Comparison of ENCODE assay signal across 12 mouse cellular contexts in genomic region chr11:107113881-107114557, GRCm38 (mm10). TPM values are rescaled to one million over a fixed set of nuclear protein-coding genes. Genes with fewer than 3 reads are reported as not detected.
DNase-seq lines count a peak whose midpoint lies in the region; ATAC-seq and TF ChIP-seq lines count a peak whose summit lies in the region.
"Had no signal": no experiment of that assay in that cellular context is flagged by ENCODE, and none has a peak within 500 bp of the region (broad histone marks: within the 10 kb centered on the region; RNA-seq: fewer than 3 reads in every experiment).

No protein-coding gene starts in this region.

- H3K9me3 ChIP-seq in heart, embryonic 14.5 days (ENCODE audit: control insufficient read depth, low read length) = no peaks in the 10 kb centered on the region
- no peaks in the 10 kb centered on the region for H3K9me3 ChIP-seq in neural tube, embryonic 13.5 days
- H3K9me3 ChIP-seq in intestine, embryonic 14.5 days (ENCODE audit: control insufficient read depth, low read length) = no peaks in the 10 kb centered on the region
- H3K9me3 ChIP-seq in stomach, postnatal 0 days (ENCODE audit: control insufficient read depth, low read length) = no peaks in the 10 kb centered on the region

- no peak for TF ChIP-seq CTCF in stomach, postnatal 0 days (IDR thresholded peaks at IDR 0.05; ENCODE audit: low read depth)

- no peak for ATAC-seq in heart, embryonic 14.5 days (ENCODE audit: insufficient number of reproducible peaks, insufficient read depth, low FRiP score, low read depth)
- ATAC-seq in neural tube, embryonic 13.5 days (ENCODE audit: low read depth) = no peak
- ATAC-seq in intestine, embryonic 14.5 days (replicated peaks; ENCODE audit: low FRiP score, low TSS enrichment, low read depth) = no peak
- ATAC-seq in stomach, postnatal 0 days (ENCODE audit: low FRiP score, low TSS enrichment) = no peak
- ATAC-seq: CD4-positive, CD25-positive, alpha-beta regulatory T cell, adult 4 months had no signal

- H3K36me3 ChIP-seq in heart, embryonic 14.5 days (ENCODE audit: control insufficient read depth, insufficient read depth, low read length) = peaks cover 25% of the 10 kb centered on the region
- peaks cover 26% of the 10 kb centered on the region for H3K36me3 ChIP-seq in neural tube, embryonic 13.5 days
- H3K36me3 ChIP-seq in intestine, embryonic 14.5 days (ENCODE audit: control insufficient read depth, insufficient read depth, low read length) = peaks cover 22% of the 10 kb centered on the region
- peaks cover 11% of the 10 kb centered on the region; the same call in 1 of the 2 replicates for H3K36me3 ChIP-seq in stomach, postnatal 0 days (ENCODE audit: control insufficient read depth, insufficient read depth, low read length)

- no peak overlapping the region for H3K4me3 ChIP-seq in heart, embryonic 14.5 days (ENCODE audit: control insufficient read depth in 1 of 2, insufficient read depth in 1 of 2, low read depth in 1 of 2, low read length in 2 of 2)
- no peak overlapping the region for H3K4me3 ChIP-seq in neural tube, embryonic 13.5 days
- H3K4me3 ChIP-seq in intestine, embryonic 14.5 days (ENCODE audit: low read depth, low read length) = no peak overlapping the region
- no peak overlapping the region for H3K4me3 ChIP-seq in stomach, postnatal 0 days (ENCODE audit: low read depth, low read length)
- H3K4me3 ChIP-seq: left cerebral cortex, adult 2 months had no signal

- no peak for TF ChIP-seq EP300 in stomach, postnatal 0 days (optimal IDR thresholded peaks at IDR 0.05)

- no peak overlapping the region for H3K9ac ChIP-seq in heart, embryonic 14.5 days (ENCODE audit: low read length)
- H3K9ac ChIP-seq in neural tube, embryonic 13.5 days = no peak overlapping the region
- no peak overlapping the region for H3K9ac ChIP-seq in intestine, embryonic 14.5 days (ENCODE audit: low read length)
- no peak overlapping the region for H3K9ac ChIP-seq in stomach, postnatal 0 days (ENCODE audit: low read length)

- H3K4me1 ChIP-seq in heart, embryonic 14.5 days (ENCODE audit: control insufficient read depth in 2 of 2, insufficient read depth in 2 of 2, low read length in 2 of 2) = peaks cover 6 to 23% of the 10 kb centered on the region in 2 experiments
- peaks cover 43% of the 10 kb centered on the region for H3K4me1 ChIP-seq in neural tube, embryonic 13.5 days (replicated peaks)
- peaks cover 15% of the 10 kb centered on the region for H3K4me1 ChIP-seq in intestine, embryonic 14.5 days (replicated peaks; ENCODE audit: control insufficient read depth, insufficient read depth, low read length)
- H3K4me1 ChIP-seq in stomach, postnatal 0 days (replicated peaks; ENCODE audit: control insufficient read depth, insufficient read depth) = no peaks in the 10 kb centered on the region; the same call in 1 of the 2 replicates

- WGBS in heart, embryonic 14.5 days = 39% methylated on average over 10 of the region's 10 CpGs
- 20% methylated on average over 10 of the region's 10 CpGs for WGBS in neural tube, embryonic 13.5 days
- 27% methylated on average over 10 of the region's 10 CpGs for WGBS in intestine, embryonic 14.5 days
- 22% methylated on average over 10 of the region's 10 CpGs for WGBS in stomach, postnatal 0 days

- no peak for DNase-seq in heart, adult 11 months
- DNase-seq in neural tube, embryonic 10.5 days (ENCODE audit: extremely low spot score, low spot score) = no peak
- DNase-seq in intestine, embryonic 14.5 days (ENCODE audit: low spot score) = no peak
- DNase-seq in stomach, postnatal 0 days (ENCODE audit: low spot score) = no peak
- no peak for DNase-seq in gastrocnemius, adult 8-10 months (ENCODE audit: low spot score in 2 of 2)
- DNase-seq in cerebellum, adult 9-10 months = no peak
- DNase-seq: cerebellum, adult 11 months; thymus, postnatal 25 days had no signal

- no peaks in the 10 kb centered on the region for H3K27me3 ChIP-seq in heart, embryonic 14.5 days (ENCODE audit: control insufficient read depth, insufficient read depth, low read length)
- H3K27me3 ChIP-seq in neural tube, embryonic 13.5 days = no peaks in the 10 kb centered on the region
- no peaks in the 10 kb centered on the region for H3K27me3 ChIP-seq in intestine, embryonic 14.5 days (replicated peaks; ENCODE audit: control insufficient read depth, insufficient read depth, low read length)
- no peaks in the 10 kb centered on the region for H3K27me3 ChIP-seq in stomach, postnatal 0 days (ENCODE audit: control insufficient read depth, insufficient read depth, low read length)

- H3K27ac ChIP-seq in heart, embryonic 14.5 days (replicated peaks in 1 of 2; ENCODE audit: control insufficient read depth in 1 of 2, insufficient read depth in 1 of 2, low read depth in 2 of 2, low read length in 2 of 2) = peak overlapping the region in 1 of 2 experiments; percentile 14; a peak in 1 of 4 replicates
- H3K27ac ChIP-seq in neural tube, embryonic 13.5 days (replicated peaks) = 0 out of 2 replicates have a peak overlapping the region, but pooled peaks have one; percentile 5
- no peak overlapping the region for H3K27ac ChIP-seq in intestine, embryonic 14.5 days (ENCODE audit: low read depth)
- H3K27ac ChIP-seq in stomach, postnatal 0 days (replicated peaks) = 0 out of 2 replicates have a peak overlapping the region, but pooled peaks have one; percentile 5
- H3K27ac ChIP-seq: left cerebral cortex, adult 2 months had no signal

- H3K4me2 ChIP-seq in heart, embryonic 14.5 days (ENCODE audit: low read length) = 0 out of 2 replicates have a peak overlapping the region, but pooled peaks have one; percentile 0
- no peak overlapping the region for H3K4me2 ChIP-seq in neural tube, embryonic 13.5 days
- peak overlapping the region; percentile 23; the same call in 1 of the 2 replicates for H3K4me2 ChIP-seq in intestine, embryonic 14.5 days (ENCODE audit: low read length)
- no peak overlapping the region; the same call in 1 of the 2 replicates for H3K4me2 ChIP-seq in stomach, postnatal 0 days (replicated peaks; ENCODE audit: low read depth)

RNA-seq across cellular contexts. Expression of gene Bptf, which starts 17.9 kb away (rescaled TPM):
- 25.6 and 31.3 TPM in 2 replicates for polyA plus RNA-seq in heart, embryonic 14.5 days (2014; fragmentation: Nextera tagmentation; extraction: Ambion mirVana)
- 28.7 and 34.1 TPM in 2 replicates for polyA plus RNA-seq in neural tube, embryonic 13.5 days (2015; fragmentation: Nextera tagmentation; extraction: Ambion mirVana)
- 38.6 and 42.3 TPM in 2 replicates for polyA plus RNA-seq in intestine, embryonic 14.5 days (2014; fragmentation: Nextera tagmentation; extraction: Ambion mirVana)
- 11.8 and 13.8 TPM in 2 replicates for polyA plus RNA-seq in stomach, postnatal 0 days (2015; fragmentation: Nextera tagmentation; extraction: Ambion mirVana)
- total RNA-seq in gastrocnemius, adult 8-10 months (2022) = 10 to 100 TPM; 16.3 to 23.3 (median 19.4) TPM

Comparison
In these comparisons a context has a peak if more than half of its experiments do, and no peak if none do; other contexts are left out.
1. H3K4me2 ChIP-seq: peak in heart, embryonic 14.5 days (single experiment) and intestine, embryonic 14.5 days (single experiment); none in neural tube, embryonic 13.5 days (single experiment) and stomach, postnatal 0 days (single experiment).